Mouse (Mus musculus): Measurements from ENCODE around the gene Gm6583.

- TF ChIP-seq GATA1 (IDR thresholded peaks at IDR 0.05; ENCODE audit: borderline replicate concordance, low read length) (no peak), FLI1 (IDR thresholded peaks at IDR 0.05; ENCODE audit: low read length) (no peak)
Observed at GRCm38 (mm10) chr5:112370236-112370813, 14.5 kb upstream of the Gm6583 start.

Data from megakaryocyte, embryonic 14.5 days (primary cell).